Mouse (Mus musculus) bone marrow macrophage, adult 2 months (primary cell): ENCODE results near the gene Col6a6. TPM values are rescaled to one million over a fixed set of nuclear protein-coding genes. Genes with fewer than 3 reads are reported as not detected.

Source experiments
- H3K27ac ChIP-seq: 2 replicates; pipeline ENCODE4 v1.5.1; 2012; ENCODE audit warnings: low read depth, low read length; ENCODE audit not compliant: insufficient read depth
- H3K4me1 ChIP-seq: 2 replicates; pipeline ENCODE4 v1.6.1; 2012; ENCODE audit warnings: low read length; ENCODE audit not compliant: control insufficient read depth, insufficient read depth
- H3K4me3 ChIP-seq: 2 replicates; pipeline ENCODE4 v1.5.1; 2012; ENCODE audit warnings: mild to moderate bottlenecking, low read length, moderate library complexity; ENCODE audit not compliant: insufficient read depth
- CTCF ChIP-seq: IDR thresholded peaks from 2 replicates; pipeline ENCODE4 v1.5.1; 2012; ENCODE audit warnings: low read depth, mild to moderate bottlenecking, low read length, moderate library complexity
- POLR2A ChIP-seq: IDR thresholded peaks from 2 replicates; pipeline ENCODE4 v1.6.1; 2012; ENCODE audit warnings: mild to moderate bottlenecking, low read depth, low read length, borderline replicate concordance
- polyA plus RNA-seq: library from polyadenylated mRNA; stranded (reverse); fragments of >200 nt; gene quantifications from 2 replicates; pipeline ENCODE4 v1.2.4, GENCODE M21; 2012; ENCODE audit not compliant: missing spikeins, insufficient read depth, insufficient read length

Gene Col6a6
- polyA plus RNA-seq, 1 experiment = not detected

DNA sequence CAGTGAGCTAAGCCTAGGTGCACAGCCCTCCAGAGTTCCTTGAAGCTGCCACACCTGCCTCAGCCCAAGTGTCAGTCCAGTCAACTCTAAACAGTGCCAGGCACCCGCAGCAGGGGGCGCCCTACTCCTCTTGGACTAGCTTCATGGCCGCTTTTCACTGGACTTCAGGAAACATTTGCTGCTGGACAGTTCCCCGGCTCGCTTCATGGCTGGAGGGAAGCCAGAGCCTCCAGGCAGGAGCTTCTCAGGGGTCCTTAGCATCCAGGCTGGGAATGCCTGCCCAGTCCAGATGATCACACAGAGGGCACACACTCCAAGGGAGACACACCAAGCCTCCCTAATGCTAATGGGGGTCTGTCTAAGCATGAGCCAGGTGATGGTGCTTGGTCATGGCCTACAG lies 134.1 kb downstream of the Col6a6 start:
- Histone ChIP-seq H3K4me1 (no peaks in the 10 kb centered on the region), H3K27ac (no peak overlapping the region), H3K4me3 (no peak overlapping the region)
- TF ChIP-seq POLR2A (no peak), CTCF (0 out of 2 replicates have a peak, but pooled peaks have one; percentile 15)

DNA sequence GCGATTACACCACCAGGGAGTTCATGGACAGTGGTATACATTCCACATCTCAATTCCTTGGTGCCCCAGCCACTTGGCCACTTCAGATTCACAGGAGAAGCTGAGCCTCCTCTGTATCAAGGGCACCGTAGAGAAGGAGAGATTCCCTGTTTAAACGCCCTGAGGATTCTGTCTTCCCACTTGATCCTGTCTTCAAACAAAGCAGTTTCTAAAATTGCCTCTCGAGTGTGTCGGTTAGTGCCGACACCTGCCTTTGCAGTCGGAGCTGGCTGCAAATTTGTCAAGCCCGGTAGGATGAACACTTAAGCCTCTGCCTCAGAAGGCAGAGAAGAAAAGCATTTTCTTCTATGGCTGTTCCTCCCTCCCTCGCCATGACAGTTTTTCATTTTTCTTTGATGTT lies 134.9 kb downstream of the Col6a6 start:
- Histone ChIP-seq H3K4me1 (no peaks in the 10 kb centered on the region), H3K27ac (no peak overlapping the region)
- no peak for TF ChIP-seq CTCF
- no peak for TF ChIP-seq POLR2A

DNA sequence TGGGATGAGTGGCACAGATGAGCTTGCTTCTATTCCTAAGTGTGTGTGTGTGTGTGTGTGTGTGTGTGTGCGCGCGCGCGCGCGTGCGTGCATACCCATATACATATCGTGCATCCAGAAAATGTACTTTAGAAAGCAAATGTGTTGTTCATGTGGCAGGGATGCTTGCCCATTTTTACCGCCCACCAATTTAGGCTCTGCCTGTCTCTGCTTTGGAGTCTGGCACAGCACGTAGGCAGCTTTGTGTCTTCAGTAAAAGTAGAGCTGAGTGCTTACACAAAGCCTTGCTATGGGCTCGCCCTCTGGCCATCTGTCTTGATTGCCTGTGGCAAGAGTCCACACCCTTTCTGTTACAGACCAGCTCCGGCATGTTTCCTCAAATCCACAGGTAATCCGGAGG lies 135.5 kb downstream of the Col6a6 start:
- Histone ChIP-seq H3K4me3 (no peak overlapping the region), H3K27ac (no peak overlapping the region), H3K4me1 (no peaks in the 10 kb centered on the region)
- no peak for TF ChIP-seq CTCF
- no peak for TF ChIP-seq POLR2A

More for the DNA sequence above, 134.9 kb downstream of the Col6a6 start:
- H3K4me3 ChIP-seq = no peak overlapping the region

DNA sequence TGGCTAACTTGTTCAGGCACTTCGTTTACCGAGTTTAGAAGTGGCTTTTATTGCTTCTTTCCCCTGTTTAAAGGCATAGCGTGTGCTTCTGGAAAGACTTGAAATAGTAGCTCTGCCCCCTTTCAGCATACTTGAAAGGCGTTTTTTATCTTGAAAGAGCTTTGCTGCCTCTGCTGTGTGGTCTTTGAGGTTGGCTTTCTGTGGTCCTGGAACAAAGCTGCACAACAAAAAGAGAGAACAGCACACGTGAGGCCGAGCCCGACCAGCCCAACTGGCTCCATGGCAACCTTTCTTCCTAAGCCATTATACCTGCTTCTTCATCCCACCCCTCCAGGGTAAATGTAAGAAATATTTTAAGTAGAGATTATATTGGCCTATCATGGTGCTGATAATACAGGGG lies 138.5 kb downstream of the Col6a6 start:
- no peaks in the 10 kb centered on the region for H3K4me1 ChIP-seq
- no peak overlapping the region for H3K4me3 ChIP-seq
- no peak overlapping the region for H3K27ac ChIP-seq
- TF ChIP-seq CTCF (no peak), POLR2A (no peak)

DNA sequence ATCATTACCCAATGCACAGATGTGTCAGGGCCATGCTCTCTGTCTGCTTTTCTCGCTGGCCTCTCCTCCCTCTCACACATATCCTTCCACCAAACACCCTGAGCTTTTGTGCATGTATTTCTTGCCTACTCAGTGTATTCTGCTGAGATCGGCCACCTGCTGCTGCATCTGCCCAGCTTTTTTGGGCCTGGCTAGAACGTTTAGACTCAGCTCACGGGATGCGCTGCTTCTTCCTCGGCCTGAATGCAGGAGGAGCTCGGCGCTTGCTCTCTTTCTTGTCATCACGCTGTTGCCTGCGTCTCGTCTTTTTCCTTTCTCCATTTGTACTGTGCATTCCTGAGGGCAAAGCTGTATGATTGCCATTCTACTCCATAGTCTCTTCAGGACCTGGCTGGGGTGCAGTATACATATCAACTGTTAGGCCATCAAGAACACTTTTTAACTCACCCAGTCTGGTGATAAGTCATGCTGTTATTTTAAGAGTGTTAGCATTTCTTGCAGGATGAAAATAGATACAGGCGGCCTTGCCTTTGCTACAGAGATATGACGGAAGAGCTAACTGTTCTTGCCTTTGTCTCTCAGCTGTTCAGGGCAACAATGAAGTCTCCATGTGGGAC lies 143.3 kb downstream of the Col6a6 start:
- Histone ChIP-seq H3K4me3 (no peak overlapping the region), H3K27ac (no peak overlapping the region), H3K4me1 (no peaks in the 10 kb centered on the region)
- TF ChIP-seq CTCF (no peak), POLR2A (no peak)

DNA sequence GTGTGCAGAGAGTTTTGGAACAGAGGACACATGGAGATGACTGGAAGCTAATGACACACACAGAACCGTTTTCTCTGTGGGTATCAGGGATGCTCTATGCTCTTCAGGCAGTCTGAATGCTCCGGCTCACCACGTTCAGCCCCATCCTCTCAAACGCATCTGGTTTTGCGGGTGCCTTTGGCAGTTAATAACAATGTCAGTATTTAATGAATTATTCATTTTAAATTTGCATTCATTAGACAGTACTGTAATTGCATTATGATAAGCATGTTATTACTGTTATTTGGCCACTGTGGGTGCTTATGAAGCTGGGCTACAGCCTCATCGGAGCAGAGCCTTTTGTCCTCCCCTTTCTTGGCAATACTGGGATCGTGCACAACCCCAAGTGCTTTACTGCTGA lies 146.6 kb downstream of the Col6a6 start:
- H3K4me1 ChIP-seq = no peaks in the 10 kb centered on the region
- no peak overlapping the region for H3K27ac ChIP-seq
- no peak for TF ChIP-seq POLR2A
- no peak for TF ChIP-seq CTCF
- no peak overlapping the region for H3K4me3 ChIP-seq

DNA sequence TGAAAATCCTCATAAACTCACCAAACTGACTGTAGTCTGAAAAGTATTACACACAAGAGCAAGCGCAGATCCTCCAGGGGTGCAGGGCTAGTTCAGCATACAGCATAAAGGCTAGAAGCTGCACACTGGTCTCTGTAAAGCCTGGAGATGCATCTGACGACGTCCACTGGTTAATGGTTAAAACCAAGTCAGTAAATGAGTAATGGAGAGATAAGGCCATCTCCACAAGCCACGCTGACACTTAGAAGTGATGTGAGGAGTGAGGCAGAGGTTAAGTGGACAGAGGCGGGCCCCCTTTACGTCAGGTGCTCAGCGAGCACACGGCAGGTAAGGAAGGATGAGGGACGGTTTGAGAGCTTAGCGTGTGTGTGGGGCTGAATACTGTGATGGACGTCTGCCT lies 152.0 kb downstream of the Col6a6 start:
- Histone ChIP-seq H3K27ac (no peak overlapping the region), H3K4me3 (no peak overlapping the region), H3K4me1 (peaks cover 2% of the 10 kb centered on the region; the same call in 1 of the 2 replicates)
- TF ChIP-seq CTCF (no peak), POLR2A (no peak)

DNA sequence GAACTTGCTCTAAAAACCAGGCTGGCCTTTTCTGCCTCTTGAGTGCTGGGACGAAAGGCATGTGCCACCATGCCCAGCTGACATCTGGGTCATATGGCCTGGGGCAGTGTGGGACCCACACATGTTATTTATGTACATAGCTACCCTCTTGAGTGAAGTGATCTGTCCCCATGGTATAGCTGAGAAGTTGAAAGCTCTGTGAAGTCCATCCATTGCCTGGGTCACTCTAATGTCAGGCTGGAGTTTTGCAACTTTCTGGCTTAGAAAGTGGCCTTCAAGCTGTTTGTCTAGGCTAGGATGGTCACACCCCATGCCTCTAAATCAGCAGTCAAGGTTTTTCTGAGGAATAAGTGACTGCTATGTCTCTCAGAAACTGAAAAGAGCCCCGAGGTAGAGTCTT lies 155.9 kb downstream of the Col6a6 start:
- Histone ChIP-seq H3K27ac (no peak overlapping the region), H3K4me3 (no peak overlapping the region), H3K4me1 (peaks cover 2% of the 10 kb centered on the region; the same call in 1 of the 2 replicates)
- TF ChIP-seq CTCF = no peak
- no peak for TF ChIP-seq POLR2A

DNA sequence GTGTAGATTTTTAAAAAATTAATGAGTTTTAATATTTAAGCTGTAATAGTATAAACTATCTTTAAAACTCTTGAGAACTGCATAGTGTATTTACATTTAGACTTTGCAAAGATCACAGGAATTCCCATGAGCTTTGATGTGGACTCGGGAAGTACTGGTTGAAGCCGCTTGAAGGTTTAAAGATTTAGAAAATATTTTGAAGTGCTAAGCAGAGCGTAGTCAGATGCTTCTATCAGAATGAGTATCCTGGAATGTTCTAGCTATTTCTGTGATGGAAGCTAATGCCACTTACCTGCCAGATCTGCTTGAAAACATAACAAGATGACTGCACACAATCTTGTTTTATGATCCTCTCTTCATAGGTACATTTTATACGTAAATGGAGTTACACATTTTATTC lies 157.0 kb downstream of the Col6a6 start:
- TF ChIP-seq POLR2A (no peak), CTCF (no peak)
- no peak overlapping the region for H3K4me3 ChIP-seq
- H3K27ac ChIP-seq = no peak overlapping the region

DNA sequence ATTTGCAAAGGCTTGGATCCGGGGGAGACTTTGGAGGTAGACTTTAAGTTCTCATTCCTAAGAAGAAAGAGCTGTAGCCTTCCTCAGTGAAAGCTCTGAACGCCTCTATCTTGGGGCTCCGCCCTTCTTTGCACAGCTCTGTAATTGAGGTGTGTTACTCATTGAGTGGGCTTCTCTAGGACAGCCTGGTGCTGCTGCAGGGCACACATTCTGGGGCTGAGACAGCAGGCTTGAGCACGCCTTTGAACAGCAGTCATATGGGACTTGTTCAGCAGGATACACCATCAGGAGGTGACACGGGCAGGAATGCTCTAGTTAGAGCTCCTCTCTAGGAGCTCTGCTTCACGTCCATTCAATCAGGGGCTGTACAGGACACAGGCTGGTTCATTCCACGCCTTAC lies 162.7 kb downstream of the Col6a6 start:
- no peak for TF ChIP-seq POLR2A
- TF ChIP-seq CTCF = no peak
- H3K4me3 ChIP-seq = no peak overlapping the region
- H3K27ac ChIP-seq = no peak overlapping the region
- H3K4me1 ChIP-seq = no peaks in the 10 kb centered on the region

More for the DNA sequence above, 157.0 kb downstream of the Col6a6 start:
- peaks cover 2% of the 10 kb centered on the region; the same call in 1 of the 2 replicates for H3K4me1 ChIP-seq
